Mouse (Mus musculus): ENCODE measurements around the gene Zdhhc14.

Zdhhc14 gene

GRCm38 (mm10) chr17:5545065-5545464 is 52.7 kb downstream of the Zdhhc14 start:
- in situ Hi-C loops (cut with MboI; ENCODE audit: low pct_unique_long_range_greater_than_20kb in 1 of 2, low sequenced_read_pairs in 2 of 2, unreplicated experiment in 1 of 2), result no loop called here

GRCm38 (mm10) chr17:5548546-5548945 is 56.2 kb downstream of the Zdhhc14 start:
- in situ Hi-C loops (cut with MboI; ENCODE audit: low pct_unique_long_range_greater_than_20kb in 1 of 2, low sequenced_read_pairs in 2 of 2, unreplicated experiment in 1 of 2), result no loop called here

GRCm38 (mm10) chr17:5549460-5549859 is 57.1 kb downstream of the Zdhhc14 start:
- in situ Hi-C loops (cut with MboI; ENCODE audit: low pct_unique_long_range_greater_than_20kb in 1 of 2, low sequenced_read_pairs in 2 of 2, unreplicated experiment in 1 of 2), result no loop called here

GRCm38 (mm10) chr17:5550444-5550843 is 58.1 kb downstream of the Zdhhc14 start:
- in situ Hi-C loops (cut with MboI; ENCODE audit: low pct_unique_long_range_greater_than_20kb in 1 of 2, low sequenced_read_pairs in 2 of 2, unreplicated experiment in 1 of 2), result no loop called here

- in situ Hi-C loops (cut with MboI; ENCODE audit: low pct_unique_long_range_greater_than_20kb in 1 of 2, low sequenced_read_pairs in 2 of 2, unreplicated experiment in 1 of 2), result no loop called here
These were observed 58.8 kb downstream of the Zdhhc14 start for GRCm38 (mm10) chr17:5551136-5551535.

GRCm38 (mm10) chr17:5552036-5552760 is 59.8 kb downstream of the Zdhhc14 start:
- in situ Hi-C loops (cut with MboI; ENCODE audit: low pct_unique_long_range_greater_than_20kb in 1 of 2, low sequenced_read_pairs in 2 of 2, unreplicated experiment in 1 of 2), result no loop called here

- in situ Hi-C loops (cut with MboI; ENCODE audit: low pct_unique_long_range_greater_than_20kb in 1 of 2, low sequenced_read_pairs in 2 of 2, unreplicated experiment in 1 of 2), result no loop called here
These were observed 61.2 kb downstream of the Zdhhc14 start for GRCm38 (mm10) chr17:5553556-5553955.

GRCm38 (mm10) chr17:5554573-5554972 is 62.2 kb downstream of the Zdhhc14 start:
- in situ Hi-C loops (cut with MboI; ENCODE audit: low pct_unique_long_range_greater_than_20kb in 1 of 2, low sequenced_read_pairs in 2 of 2, unreplicated experiment in 1 of 2), result no loop called here

GRCm38 (mm10) chr17:5556568-5556967 is 64.2 kb downstream of the Zdhhc14 start:
- in situ Hi-C loops (cut with MboI; ENCODE audit: low pct_unique_long_range_greater_than_20kb in 1 of 2, low sequenced_read_pairs in 2 of 2, unreplicated experiment in 1 of 2), result no loop called here

- in situ Hi-C loops (cut with MboI; ENCODE audit: low pct_unique_long_range_greater_than_20kb in 1 of 2, low sequenced_read_pairs in 2 of 2, unreplicated experiment in 1 of 2), result no loop called here
These were observed 67.9 kb downstream of the Zdhhc14 start for GRCm38 (mm10) chr17:5560212-5560611.

GRCm38 (mm10) chr17:5563108-5563507 is 70.8 kb downstream of the Zdhhc14 start:
- in situ Hi-C loops (cut with MboI; ENCODE audit: low pct_unique_long_range_greater_than_20kb in 1 of 2, low sequenced_read_pairs in 2 of 2, unreplicated experiment in 1 of 2), result no loop called here

- in situ Hi-C loops (cut with MboI; ENCODE audit: low pct_unique_long_range_greater_than_20kb in 1 of 2, low sequenced_read_pairs in 2 of 2, unreplicated experiment in 1 of 2), result no loop called here
These were observed 73.6 kb downstream of the Zdhhc14 start for GRCm38 (mm10) chr17:5566006-5566405.

- in situ Hi-C loops (cut with MboI; ENCODE audit: low pct_unique_long_range_greater_than_20kb in 1 of 2, low sequenced_read_pairs in 2 of 2, unreplicated experiment in 1 of 2), result no loop called here
These were observed 75.6 kb downstream of the Zdhhc14 start for GRCm38 (mm10) chr17:5567943-5568342.

- in situ Hi-C loops (cut with MboI; ENCODE audit: low pct_unique_long_range_greater_than_20kb in 1 of 2, low sequenced_read_pairs in 2 of 2, unreplicated experiment in 1 of 2), result no loop called here
These were observed 77.0 kb downstream of the Zdhhc14 start for GRCm38 (mm10) chr17:5569131-5570030.

GRCm38 (mm10) chr17:5572096-5572730 is 79.9 kb downstream of the Zdhhc14 start:
- in situ Hi-C loops (cut with MboI; ENCODE audit: low pct_unique_long_range_greater_than_20kb in 1 of 2, low sequenced_read_pairs in 2 of 2, unreplicated experiment in 1 of 2), result no loop called here

GRCm38 (mm10) chr17:5572745-5573420 is 80.5 kb downstream of the Zdhhc14 start:
- in situ Hi-C loops (cut with MboI; ENCODE audit: low pct_unique_long_range_greater_than_20kb in 1 of 2, low sequenced_read_pairs in 2 of 2, unreplicated experiment in 1 of 2), result no loop called here

- in situ Hi-C loops (cut with MboI; ENCODE audit: low pct_unique_long_range_greater_than_20kb in 1 of 2, low sequenced_read_pairs in 2 of 2, unreplicated experiment in 1 of 2), result no loop called here
These were observed 82.3 kb downstream of the Zdhhc14 start for GRCm38 (mm10) chr17:5574672-5575071.

GRCm38 (mm10) chr17:5575518-5575917 is 83.2 kb downstream of the Zdhhc14 start:
- in situ Hi-C loops (cut with MboI; ENCODE audit: low pct_unique_long_range_greater_than_20kb in 1 of 2, low sequenced_read_pairs in 2 of 2, unreplicated experiment in 1 of 2), result no loop called here

- in situ Hi-C loops (cut with MboI; ENCODE audit: low pct_unique_long_range_greater_than_20kb in 1 of 2, low sequenced_read_pairs in 2 of 2, unreplicated experiment in 1 of 2), result no loop called here
These were observed 89.9 kb downstream of the Zdhhc14 start for GRCm38 (mm10) chr17:5582232-5582631.

All from mouse embryonic stem cell (cell line).